Mouse (Mus musculus) bone marrow, adult 2 months (tissue): ENCODE results near the gene Kcnip4.

Experiments used
- CTCF ChIP-seq: fragments of 200-500 bp; IDR thresholded peaks from 2 replicates; pipeline ENCODE4 v1.5.1; 2011; ENCODE audit warnings: low read length, control low read depth; ENCODE audit not compliant: control insufficient read depth, insufficient read depth
- POLR2A ChIP-seq: fragments of 200-500 bp; IDR thresholded peaks from 2 replicates; pipeline ENCODE4 v1.6.1; 2011; ENCODE audit warnings: low read depth, mild to moderate bottlenecking, control low read depth, low read length, borderline replicate concordance; ENCODE audit not compliant: control insufficient read depth

GRCm38 (mm10) chr5:48510241-48510640 is 1014.5 kb downstream of the Kcnip4 start:
- TF ChIP-seq POLR2A (no peak), CTCF (no peak)
